Mouse (Mus musculus) retina, adult 2 months (tissue): ENCODE data around the gene Nme1.
"Not testable (repeated sequence)": the region's sequence is repeated elsewhere in the genome, so short reads cannot be mapped to it uniquely, and the experiment has no call there.

Source experiments
- DNase-seq: peaks from one replicate; pipeline ENCODE4 v3.0.0-alpha.2; 2012; ENCODE audit warnings: low read depth, low spot score

The Nme1 gene

DNA sequence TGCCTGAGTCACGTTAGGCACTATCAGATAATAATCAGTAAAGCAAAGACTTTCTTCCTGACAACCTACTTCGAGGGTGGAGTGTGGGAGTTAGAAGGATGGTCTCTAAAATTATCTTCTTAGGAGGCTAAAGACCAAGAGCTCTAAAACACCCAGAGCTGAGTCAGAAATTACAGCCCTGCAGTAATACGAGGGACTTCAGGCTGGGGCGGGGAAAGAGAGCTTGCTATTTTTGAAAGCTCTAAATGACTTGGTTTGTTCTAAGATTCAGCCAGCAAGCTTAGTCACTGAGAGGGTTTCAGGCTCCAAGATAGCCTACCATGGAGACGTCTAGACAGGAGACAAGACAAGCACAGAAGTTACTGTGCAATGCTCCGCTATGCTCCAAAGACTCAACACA lies 2.9 kb downstream of the Nme1 start:
- DNase-seq: no peak

DNA sequence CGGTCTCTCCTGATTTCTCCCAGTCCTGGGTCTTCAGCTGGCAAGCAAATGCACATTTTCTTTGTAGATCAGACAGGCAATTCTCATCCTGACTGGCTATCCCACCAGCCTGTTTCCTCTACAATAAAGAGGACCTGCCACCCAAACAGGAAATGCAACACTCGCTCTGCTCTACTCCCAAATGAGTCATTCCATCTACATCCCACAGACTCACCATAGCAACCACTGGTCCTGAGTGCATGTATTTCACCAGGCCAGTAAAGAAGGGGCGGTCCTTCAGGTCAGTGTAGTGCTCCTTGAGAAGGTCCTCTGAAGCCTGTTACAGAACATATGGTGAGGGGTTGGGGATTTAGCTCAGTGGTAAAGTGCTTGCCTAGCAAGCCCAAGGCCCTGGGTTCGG lies 5.3 kb downstream of the Nme1 start:
- DNase-seq: no peak

DNA sequence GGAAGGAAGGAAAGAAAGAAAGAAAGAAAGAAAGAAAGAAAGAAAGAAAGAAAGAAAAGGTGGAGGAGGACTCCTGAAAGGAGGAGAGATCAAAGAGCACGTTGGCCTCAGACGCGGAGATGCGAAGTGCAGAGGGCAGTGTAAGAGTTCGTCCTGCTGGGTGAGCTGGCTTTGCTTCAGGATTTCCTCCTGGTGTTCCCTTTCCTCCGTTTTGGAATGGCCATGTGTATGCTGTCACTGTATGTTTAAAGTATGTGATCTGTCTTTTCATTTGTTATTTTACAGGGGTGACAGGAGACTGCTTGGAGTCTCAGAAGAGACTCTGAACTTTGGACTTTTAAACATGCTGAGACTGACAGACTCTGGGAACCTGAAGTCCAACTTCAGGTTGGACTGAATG lies 6.8 kb downstream of the Nme1 start:
- DNase-seq: no peak

- DNase-seq: no peak
Observed at GRCm38 (mm10) chr11:93957746-93958145, 10.6 kb downstream of the Nme1 start.

DNA sequence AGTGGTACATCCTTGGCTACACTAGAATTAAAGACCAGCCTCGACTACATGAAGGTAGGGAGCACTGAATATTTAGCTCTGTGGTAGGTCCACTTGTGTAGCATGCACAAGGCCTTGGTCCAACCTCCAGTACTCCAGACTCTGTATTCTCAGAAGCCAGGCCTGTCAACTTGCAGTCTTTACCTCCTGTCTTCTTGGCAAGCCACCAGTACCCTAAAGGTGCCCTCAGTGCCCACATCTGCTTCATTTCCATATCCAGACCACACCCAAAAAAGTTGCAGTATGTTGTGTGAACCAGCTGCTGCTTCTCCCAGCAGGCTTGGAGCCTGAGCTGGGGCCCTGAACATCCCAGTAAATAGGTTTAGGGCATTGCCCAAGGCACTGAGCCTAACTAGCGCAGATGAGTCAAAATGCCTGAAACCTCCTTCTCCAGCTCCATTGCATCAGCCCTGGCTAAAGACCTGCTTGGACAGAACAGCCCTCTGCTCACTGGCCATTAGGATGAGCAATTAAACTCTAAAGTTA lies 11.2 kb downstream of the Nme1 start:
- DNase-seq: no peak

DNA sequence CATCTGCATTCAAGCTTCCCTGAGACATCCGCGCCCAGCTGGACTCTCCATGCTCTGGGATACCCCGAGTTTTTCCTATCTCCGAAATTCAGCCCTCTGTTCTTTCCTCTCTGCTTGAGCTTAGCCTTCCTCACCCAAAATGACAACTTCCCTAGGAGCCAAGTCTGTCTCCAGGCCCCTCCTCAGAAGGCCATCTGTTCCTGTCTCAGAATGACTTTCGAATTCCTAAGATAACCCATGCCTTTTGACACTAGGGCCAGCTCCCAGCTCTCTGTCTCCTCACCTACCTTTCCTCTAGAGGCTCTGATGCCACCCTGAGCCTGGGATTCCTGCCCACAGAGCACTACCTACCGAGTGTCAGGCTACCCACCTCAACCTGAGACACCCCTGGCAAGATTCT lies 12.2 kb downstream of the Nme1 start, which contains the start of gene Nme2:
Nme2 (minus strand) TSS at position 101 of the 400 bp plus-strand sequence.
- DNase-seq: no peak

DNA sequence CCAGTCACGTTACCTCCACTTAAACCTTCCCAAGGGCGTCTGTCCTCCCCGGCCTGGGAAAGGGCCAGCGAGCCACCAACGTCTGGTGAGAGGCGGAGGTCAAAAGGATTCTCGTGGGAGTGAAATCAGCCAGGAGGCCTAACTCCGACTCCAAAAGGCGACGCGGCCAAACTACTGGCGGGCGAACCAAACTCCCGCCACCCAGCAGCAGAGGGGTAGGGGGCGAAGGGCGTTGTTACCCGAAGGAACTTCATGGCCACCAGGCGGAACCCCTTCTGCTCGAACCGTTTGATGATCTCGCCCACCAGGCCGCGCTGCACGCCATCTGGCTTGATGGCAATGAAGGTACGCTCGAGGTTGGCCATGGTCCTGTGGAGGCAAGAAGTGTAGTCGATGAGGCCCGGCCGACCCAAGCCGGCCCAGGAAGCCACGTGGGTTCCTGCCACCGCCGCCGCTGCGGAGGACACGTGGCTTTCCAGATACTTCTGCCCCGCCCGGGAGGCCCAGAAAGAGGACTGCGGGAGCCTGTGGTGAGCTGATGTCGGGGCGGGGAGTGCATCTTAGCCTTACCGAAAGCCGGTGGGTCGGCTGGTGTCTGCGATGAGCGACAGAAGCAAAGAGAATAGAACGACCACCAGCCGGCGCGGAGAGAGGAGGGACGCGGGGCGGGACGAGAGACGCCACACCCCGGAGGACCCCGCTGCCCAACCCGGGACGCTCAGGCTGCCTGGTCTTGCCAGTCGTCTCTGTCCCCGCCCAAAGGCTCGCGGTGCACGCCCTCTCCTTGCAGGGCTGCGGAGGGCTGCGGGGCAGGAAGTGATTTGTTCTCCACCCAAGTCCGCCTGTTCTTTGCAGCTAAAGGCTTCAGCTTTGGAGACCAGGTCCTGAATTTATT lies 12.8 kb downstream of the Nme1 start:
- DNase-seq: no peak

GRCm38 (mm10) chr11:93954738-93955255 lies 13.5 kb downstream of the Nme1 start:
- DNase-seq: no peak

DNA sequence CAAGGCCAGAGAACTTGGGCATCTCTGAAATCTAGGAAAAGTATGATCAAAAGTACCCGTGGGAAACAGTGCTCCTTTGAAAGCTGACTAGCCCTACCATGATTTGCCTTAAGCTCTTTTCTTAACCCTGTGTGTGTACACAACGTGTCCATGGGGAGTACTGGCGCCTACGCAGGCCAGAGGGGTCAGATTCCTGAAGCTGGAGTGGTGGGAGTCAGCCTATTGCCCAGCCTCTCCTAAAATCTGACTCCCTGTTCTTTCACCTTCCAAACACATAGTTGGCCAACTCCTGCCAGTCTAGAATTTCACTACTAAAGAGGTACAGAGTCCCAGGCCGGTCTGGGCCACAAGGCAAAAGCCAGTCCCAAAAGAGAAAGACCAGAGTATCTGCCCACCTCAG lies 15.9 kb downstream of the Nme1 start:
- DNase-seq: no peak

DNA sequence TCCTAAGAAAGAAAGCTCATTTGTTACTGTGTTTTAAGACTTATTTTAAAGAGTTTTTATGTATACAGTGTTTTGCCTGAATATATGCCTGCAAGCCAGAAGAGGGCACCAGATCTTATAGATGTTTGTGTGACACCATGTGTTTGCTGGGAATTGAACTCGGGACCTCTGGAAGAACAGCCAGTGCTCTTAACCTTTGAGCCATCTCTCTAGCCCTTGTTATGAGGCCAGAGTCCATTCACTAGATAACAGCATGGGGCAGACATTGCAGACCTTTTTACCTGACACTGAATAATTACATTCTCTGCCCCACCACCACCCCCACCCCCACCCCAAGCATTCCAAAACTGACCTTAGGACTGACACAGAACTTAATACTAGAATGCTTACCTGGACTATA lies 18.3 kb downstream of the Nme1 start:
- DNase-seq: no peak

GRCm38 (mm10) chr11:93948887-93949567 lies 19.3 kb downstream of the Nme1 start:
- no peak for DNase-seq

GRCm38 (mm10) chr11:93944986-93945385 lies 23.3 kb downstream of the Nme1 start:
- no peak for DNase-seq

- no peak for DNase-seq
Observed at GRCm38 (mm10) chr11:93940906-93941305, 27.4 kb downstream of the Nme1 start.

- DNase-seq: no peak
Observed at GRCm38 (mm10) chr11:93929106-93929505, 39.2 kb downstream of the Nme1 start.

DNA sequence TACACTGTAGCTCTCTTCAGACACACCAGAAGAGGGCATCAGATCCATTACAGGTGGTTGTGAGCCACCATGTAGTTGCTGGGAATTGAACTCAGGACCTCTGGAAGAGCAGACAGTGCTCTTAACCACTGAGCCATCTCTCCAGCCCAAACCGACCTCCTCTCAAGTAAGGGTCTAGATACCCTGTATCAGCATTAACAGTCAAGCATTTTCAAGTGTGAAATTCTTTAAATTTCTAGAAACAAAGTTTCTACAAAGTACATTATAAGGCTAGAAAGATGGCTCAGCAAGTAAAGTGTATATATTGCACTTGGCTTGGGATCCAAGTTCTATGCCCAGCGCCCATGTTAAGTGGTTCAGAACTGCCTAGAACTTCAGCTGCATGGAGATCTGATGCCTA lies 53.3 kb downstream of the Nme1 start:
- not testable (repeated sequence) for DNase-seq

DNA sequence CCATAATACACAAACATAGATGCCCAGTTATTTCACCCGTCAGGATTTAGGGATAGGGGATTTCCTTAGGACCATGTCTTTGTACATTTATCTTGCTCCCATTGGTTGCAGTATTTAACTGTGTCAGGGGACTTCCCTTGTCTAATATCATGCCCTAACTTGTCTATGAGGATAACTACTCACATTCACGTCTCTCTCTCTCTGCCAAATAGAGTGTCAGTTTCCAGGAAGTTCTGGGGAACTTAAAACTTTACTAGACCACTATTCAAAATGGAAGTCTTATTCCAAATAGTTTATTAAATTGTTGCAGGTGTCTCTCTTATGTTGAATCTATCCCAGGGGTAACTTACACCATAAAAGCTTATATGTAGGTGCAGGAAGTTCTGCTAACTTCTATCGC lies 56.7 kb downstream of the Nme1 start:
- no peak for DNase-seq

DNA sequence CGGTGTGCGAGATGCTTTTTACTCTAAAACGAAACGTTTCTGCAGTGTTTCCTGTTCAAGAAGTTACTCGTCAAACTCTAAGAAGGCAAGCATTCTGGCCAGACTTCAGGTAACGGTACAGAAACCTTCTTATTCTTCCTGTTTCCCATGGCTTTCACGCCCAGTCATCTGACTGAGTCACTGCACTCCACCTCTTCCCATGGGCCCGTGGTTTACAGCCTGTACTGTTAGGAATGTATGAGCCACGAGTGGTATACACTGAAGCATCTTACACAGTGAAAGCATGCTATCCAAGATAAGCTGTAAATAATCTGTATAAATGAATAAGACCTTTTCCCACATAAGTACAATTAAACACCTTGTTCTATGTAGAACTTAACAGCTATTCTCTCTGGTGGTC lies 59.5 kb downstream of the Nme1 start:
- DNase-seq: no peak

DNA sequence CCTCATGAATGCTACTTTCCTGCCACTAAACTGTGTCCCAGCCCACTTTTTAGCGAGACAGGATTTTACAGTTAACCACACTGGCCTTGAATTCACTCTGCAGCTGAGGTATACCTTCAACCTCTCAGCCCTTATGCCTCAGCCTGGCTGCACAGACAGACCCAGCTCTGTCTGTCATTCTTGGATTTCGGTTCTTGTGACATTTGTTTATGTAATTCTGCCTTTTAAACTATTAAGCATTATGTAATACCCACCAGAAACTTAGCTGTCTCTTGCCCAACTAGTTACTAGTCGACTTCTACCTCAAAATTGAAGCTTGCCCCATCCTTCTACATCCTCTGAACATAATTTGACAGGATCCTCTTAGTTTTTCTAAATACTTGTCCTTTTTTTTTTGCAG lies 60.5 kb downstream of the Nme1 start:
- no peak for DNase-seq
